Mouse (Mus musculus): ENCODE data around the gene Kalrn.

The Kalrn gene

GRCm38 (mm10) chr16:33946021-33946420 is 627.3 kb downstream of the Kalrn start:
- in situ Hi-C loops (cut with MboI, MseI) = loop anchor here (5.0 kb wide), 1 partner anchor 124 kb away; no protein-coding TSS in a partner anchor

DNA sequence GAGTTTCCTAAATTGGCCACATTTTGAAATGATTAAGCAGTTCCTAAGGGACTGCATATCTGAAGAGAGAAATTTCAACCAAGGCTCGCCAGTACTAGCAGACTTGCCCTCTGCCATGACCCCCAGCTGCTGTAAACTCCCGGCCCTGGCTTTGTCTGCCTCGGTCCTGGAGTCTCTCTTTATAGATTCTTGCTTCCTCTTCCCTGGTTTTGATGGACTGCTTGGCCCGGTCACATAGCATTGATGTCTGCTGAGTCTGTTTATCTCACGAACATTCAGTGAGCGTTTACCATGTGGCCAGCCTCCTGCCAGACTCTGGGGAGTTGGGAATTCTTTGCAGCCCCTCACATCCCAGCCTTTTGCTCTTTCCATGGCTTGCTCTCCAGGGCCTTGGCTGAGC is 628.6 kb downstream of the Kalrn start:
- in situ Hi-C loops (cut with MboI, MseI) = loop anchor here (5.0 kb wide), 1 partner anchor 122 kb away; no protein-coding TSS in a partner anchor

- in situ Hi-C loops (cut with MboI, MseI) = no loop called here
These were observed 629.2 kb downstream of the Kalrn start for GRCm38 (mm10) chr16:33944126-33944525.

GRCm38 (mm10) chr16:33943388-33943787 is 629.9 kb downstream of the Kalrn start:
- in situ Hi-C loops (cut with MboI, MseI) = no loop called here

DNA sequence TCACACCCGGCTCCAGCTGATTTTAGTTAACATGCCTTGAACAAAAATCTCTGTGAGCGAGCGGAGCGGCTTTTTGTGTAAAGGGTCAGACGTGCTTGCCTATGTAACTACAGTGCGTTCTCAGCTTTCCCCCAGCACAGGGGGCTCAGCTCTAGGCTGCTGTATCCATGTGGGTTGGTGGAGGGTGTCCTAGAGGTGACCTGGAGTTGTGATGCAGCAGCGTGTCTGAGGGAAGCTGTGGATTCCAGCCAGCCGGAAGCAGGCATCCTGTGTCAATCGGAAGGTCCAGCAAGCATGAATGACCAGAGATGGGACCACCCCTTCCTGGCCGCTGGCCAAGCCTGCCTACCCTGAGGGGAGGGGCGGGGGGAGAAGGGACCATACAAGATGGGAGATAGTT is 631.0 kb downstream of the Kalrn start:
- in situ Hi-C loops (cut with MboI, MseI) = no loop called here

DNA sequence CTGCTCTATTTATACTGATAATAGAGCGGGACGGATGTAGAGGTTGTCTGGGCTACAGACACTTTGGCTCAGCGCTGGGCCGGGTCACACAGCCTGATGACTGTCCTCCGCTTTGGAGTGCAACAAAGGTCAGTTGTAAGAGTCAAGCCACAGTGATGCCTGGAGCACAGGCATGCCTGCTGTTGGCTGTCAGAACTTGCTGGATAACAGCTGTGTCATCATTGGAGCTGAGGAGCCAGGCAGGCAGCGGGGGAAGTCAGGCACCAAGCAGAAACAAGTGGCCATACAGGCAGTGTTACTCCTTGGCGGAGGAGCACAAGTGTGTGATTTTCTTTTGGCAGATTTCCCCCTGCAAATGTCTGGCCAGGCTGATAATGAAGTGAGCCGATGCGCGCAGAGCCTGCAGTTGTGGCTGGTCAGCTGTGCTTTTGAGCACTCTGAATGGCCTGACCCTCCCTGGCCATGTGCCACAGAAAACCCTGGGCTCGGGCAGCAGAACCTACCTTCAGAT is 632.0 kb downstream of the Kalrn start:
- in situ Hi-C loops (cut with MboI, MseI) = no loop called here

DNA sequence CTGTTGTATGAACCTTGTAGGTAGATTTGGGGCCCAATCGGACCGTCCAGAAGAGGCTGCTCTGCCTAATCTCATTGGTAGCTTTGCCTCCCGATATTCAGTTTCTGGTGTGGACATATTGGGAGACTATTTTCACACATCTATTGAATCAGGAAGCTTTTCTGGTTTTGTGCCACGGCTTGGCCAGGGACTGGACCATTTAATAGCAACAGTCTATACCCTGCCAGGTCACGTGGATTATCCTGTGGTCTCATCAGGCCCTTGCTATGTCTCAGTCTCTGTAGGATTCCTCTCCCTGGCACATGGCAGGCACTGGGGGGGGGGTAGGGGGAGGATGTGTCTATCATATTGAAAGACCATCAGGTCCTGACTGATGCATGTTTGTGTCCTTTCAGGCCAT is 633.2 kb downstream of the Kalrn start:
- in situ Hi-C loops (cut with MboI, MseI) = no loop called here

- in situ Hi-C loops (cut with MboI, MseI) = no loop called here
These were observed 633.7 kb downstream of the Kalrn start for GRCm38 (mm10) chr16:33939636-33940035.

- in situ Hi-C loops (cut with MboI, MseI) = no loop called here
These were observed 634.2 kb downstream of the Kalrn start for GRCm38 (mm10) chr16:33939133-33939531.

- in situ Hi-C loops (cut with MboI, MseI) = no loop called here
These were observed 634.8 kb downstream of the Kalrn start for GRCm38 (mm10) chr16:33938311-33939132.

GRCm38 (mm10) chr16:33937567-33937966 is 635.8 kb downstream of the Kalrn start:
- in situ Hi-C loops (cut with MboI, MseI) = no loop called here

- in situ Hi-C loops (cut with MboI, MseI) = no loop called here
These were observed 636.4 kb downstream of the Kalrn start for GRCm38 (mm10) chr16:33936885-33937284.

DNA sequence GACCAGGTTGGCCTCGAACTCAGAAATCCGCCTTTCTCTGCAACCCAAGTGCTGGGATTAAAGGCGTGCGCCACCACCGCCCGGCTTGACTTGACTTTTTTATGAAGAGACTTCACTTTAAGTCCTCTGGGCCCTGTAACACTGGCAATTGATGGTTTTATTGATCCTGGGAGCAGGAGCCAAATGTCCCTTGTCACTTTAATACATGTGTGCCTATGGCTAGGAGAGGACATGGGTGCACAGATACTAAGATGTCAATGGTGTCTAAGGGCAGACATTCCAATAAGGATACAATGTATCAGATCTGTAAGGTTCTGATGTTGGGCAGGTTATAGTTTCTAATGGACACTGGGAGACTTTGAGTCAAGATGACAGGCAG is 637.9 kb downstream of the Kalrn start:
- in situ Hi-C loops (cut with MboI, MseI) = no loop called here

GRCm38 (mm10) chr16:33934701-33935406 is 638.5 kb downstream of the Kalrn start:
- in situ Hi-C loops (cut with MboI, MseI) = no loop called here

- in situ Hi-C loops (cut with MboI, MseI) = no loop called here
These were observed 639.9 kb downstream of the Kalrn start for GRCm38 (mm10) chr16:33933411-33933810.

- in situ Hi-C loops (cut with MboI, MseI) = no loop called here
These were observed 641.2 kb downstream of the Kalrn start for GRCm38 (mm10) chr16:33932126-33932525.

- in situ Hi-C loops (cut with MboI, MseI) = no loop called here
These were observed 641.6 kb downstream of the Kalrn start for GRCm38 (mm10) chr16:33931682-33932081.

DNA sequence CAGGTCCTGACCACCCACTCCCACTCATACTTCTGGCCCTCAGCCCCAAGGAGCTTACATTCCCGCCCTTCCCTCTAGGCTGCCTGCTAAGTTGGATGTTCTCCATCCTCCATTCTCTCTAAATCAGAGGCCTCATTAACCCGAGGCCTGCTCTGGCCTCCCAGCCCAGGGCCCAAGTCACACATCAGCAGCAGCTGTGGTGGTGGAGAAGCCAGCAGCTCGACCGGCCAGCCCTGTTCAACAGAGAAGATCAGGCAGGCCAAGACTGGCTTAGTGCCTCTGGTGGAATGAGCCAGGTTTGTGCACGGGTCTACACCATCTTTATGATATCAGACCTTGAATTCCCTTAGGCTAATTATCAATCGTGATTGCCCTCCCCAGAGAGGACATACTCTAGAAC is 642.5 kb downstream of the Kalrn start:
- in situ Hi-C loops (cut with MboI, MseI) = no loop called here

DNA sequence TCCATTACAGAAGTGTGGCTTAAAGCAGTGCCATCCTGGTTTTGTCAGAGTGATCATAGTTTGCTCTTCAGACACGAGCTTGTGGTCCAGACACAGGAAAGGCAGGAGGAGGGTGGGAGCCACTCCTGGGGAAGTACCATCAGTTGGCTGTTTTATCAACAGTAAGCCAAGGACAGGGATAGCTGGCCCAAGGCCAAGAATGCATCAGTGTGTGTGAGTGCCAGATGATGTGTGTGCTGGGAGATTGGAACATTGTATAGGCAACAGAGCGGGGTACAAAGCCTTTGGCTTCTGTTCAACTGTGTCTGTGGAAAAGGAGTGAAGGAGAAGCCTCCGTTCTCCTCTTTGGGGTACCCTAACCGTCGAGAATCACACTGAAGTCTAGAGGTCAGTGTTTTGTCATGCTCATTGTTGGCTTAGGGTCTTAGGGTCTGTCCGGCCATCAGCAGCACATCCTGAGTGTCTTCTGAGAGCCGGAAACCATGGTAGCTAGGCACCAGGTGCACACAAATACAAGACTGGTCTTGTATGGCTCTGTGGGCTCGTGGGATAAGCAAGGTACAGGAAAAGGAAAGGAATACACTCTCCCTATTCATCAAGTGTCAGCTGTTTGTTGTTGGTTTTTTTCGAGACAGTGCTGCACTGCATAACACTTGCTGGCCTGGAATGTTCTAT is 644.4 kb downstream of the Kalrn start:
- in situ Hi-C loops (cut with MboI, MseI) = no loop called here

- in situ Hi-C loops (cut with MboI, MseI) = no loop called here
These were observed 646.0 kb downstream of the Kalrn start for GRCm38 (mm10) chr16:33927263-33927824.

GRCm38 (mm10) chr16:33923758-33924157 is 649.6 kb downstream of the Kalrn start:
- in situ Hi-C loops (cut with MboI, MseI) = no loop called here

DNA sequence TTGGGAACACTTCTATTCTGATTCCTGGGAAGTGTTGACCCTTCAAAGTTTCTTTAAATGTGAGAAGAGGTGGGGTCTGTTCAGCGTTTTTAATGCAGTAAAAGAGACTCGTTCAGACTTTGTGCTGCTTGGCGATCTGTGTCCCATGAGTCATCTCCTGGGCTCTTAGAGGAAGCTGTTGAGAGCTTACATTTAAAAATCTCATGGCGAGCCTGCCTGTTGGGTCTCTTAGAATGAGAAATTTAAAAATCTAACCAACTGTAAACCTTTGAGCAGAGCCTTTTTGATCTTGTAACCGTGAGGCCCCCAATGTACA is 650.4 kb downstream of the Kalrn start:
- in situ Hi-C loops (cut with MboI, MseI) = no loop called here
